Mouse (Mus musculus): ENCODE results near the gene Col23a1.

Gene Col23a1

DNA sequence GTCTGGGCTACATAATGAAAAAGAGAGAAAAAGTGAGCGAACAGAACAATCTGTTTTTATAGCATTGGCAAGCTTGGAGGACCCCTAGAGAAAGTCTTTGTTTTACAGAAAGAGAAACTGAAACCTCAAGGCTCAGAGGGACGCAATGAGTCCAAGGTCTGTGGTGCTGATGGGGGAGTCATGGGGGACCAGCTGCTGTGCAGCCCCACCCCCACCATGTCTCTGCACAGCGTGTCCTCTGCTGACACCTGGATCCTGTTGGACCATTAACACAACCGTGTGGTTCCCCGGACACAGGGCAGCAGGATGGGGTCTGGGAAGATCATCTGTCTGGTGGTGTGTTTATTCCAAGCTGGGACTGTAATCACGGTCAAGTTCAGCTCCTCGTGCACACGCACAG is 142.2 kb downstream of the Col23a1 start:
- no peak for DNase-seq (ENCODE audit: low read depth)

DNA sequence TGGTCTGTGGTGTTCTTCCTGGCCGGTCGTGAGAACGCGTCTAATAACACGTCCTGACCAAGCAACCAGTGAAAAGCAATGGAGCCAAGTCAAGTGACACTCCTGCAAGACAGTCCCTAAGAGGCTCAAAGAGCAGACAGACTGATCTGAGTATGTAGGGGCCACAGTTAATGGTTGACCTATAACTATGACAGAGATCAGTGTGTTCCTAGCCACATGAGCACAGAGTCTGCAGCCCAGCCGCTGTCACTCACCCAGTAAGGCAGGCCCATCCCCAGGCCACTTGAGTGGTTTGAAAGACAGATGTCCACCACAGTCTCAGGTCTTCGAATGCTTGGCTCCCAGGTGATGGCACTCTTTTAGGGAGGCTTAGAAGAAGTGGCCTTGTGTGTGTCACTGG is 152.3 kb downstream of the Col23a1 start:
- no peak for DNase-seq (ENCODE audit: low read depth)

DNA sequence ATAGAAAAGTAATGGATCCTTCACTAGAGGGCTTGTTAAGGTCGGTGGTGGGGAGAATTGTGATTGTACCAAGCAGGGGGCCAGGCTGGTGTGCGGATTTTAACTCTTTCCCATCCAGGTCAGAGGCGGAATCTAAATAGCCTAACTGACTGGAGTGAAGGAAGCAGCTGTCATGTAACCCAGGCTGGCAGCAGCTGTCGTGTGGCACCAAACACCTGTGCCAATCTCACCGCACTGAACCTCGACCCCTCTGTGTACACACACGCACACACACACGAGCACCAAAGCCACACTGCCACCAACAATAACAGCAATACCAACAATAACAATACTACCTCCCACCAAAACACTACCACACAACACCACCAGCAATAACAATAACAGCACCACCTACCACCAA is 152.9 kb downstream of the Col23a1 start:
- DNase-seq (ENCODE audit: low read depth) = no peak

GRCm38 (mm10) chr11:51443818-51444217 is 154.1 kb downstream of the Col23a1 start:
- DNase-seq (ENCODE audit: low read depth) = no peak

DNA sequence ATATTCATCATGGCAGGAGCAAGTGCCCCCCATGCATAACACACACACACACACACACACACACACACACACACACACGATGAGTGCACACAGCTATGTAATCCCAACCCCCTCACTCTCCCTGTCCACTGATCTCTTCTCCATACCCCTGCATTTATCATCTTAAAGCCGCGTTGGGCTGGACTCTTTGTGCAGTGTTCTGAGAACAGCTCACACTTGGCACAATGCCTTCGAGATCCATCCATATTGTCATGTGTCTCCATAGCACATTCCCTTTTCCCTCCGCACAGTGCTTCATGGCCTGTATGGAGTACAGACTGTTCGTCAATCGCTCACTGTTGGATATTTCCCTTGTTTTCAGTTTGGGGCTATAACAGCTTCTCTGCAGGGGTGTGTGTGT is 154.9 kb downstream of the Col23a1 start:
- no peak for DNase-seq (ENCODE audit: low read depth)

DNA sequence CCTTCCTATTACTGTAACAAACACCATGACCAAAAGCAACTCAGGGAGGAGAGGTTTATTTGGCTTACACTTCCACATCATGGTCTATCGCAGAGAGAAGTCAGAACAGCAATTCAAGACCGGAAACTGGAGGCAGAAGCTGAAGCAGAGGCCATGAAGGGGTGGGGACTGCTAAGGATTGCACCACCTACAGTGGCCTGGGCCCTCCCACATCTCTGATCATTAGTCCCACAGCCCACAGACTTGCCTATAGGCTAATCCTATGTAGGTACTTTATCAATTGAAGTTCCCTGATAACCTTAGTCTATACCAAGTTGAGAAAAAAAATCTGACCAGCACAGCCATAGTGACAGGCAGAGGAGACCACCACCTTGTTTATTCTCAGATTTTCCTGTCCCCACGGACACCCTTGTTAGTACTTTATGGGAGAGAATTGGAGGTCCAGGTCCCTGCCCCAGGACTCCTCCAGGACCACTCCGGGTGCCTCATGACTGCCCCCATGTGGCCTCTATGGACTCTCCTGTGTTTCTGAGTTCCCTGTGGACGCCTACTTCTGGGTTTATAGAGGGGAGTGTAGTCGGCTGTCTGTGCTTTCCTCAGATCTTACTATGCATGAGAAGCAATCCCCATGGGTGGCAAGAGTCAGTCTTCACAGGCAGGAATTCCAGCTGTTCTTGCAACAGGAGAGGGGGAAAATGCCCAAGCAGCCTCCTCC is 157.1 kb downstream of the Col23a1 start:
- DNase-seq (ENCODE audit: low read depth) = no peak

- DNase-seq (ENCODE audit: low read depth) = no peak
These were observed 158.5 kb downstream of the Col23a1 start for GRCm38 (mm10) chr11:51448256-51448655.

- no peak for DNase-seq (ENCODE audit: low read depth)
These were observed 159.0 kb downstream of the Col23a1 start for GRCm38 (mm10) chr11:51448680-51449079.

DNA sequence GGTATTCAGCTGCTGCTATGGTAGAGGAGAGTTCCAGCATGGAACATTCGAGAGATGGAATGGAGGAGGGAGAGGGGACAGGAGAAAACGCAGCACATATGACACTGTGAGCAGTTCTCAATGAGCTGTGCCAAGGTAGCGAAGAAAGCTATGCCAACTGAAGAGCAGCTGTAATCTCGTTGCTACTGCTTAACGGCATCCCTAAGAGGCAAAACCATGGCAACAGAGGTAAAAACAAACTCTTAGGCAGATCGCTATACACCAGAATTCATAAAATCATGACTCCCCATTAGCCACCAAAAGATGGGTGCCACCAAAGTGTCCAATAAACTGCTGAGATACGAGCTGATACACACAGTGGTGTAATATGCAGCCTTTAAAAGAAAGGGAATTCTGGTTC is 160.2 kb downstream of the Col23a1 start:
- no peak for DNase-seq (ENCODE audit: low read depth)

DNA sequence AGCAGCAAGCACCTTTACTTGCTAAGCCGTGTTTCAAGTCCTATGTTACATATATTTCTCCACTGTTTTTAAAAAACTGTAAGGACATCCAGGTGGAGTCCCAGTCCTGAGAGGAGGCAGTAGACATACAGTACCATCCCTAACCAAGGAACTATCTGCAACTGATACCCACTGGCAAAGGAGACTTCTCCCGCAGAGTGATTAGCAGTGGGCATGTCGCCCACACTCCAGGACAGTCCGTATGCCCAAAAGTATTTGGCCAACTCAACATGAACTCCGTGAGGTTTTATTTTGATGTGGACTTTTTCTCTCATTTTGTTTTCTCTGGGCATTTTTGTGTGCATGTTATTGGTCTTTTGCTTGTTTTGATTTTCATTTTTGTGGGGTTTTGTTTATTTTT is 161.6 kb downstream of the Col23a1 start:
- no peak for DNase-seq (ENCODE audit: low read depth)

- no peak for DNase-seq (ENCODE audit: low read depth)
These were observed 162.2 kb downstream of the Col23a1 start for GRCm38 (mm10) chr11:51451925-51452324.

GRCm38 (mm10) chr11:51453742-51454141 is 164.0 kb downstream of the Col23a1 start:
- no peak for DNase-seq (ENCODE audit: low read depth)

DNA sequence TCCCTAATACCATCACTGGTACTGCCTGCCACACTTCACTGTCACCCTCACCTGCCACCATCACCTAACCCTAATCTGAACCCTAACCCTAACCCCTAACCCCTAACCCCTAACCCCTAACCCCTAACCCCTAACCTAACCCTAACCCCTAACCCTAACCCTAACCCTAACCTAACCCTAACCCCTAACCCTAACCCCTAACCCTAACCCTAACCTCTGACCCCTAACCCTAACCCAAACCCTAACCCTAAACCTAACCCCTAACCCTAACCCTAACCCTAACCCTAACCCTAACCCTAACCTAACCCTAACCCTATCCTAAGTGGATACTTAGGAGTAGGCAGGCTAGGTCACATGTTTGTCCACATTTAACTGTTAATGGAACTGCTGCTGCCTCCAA is 165.8 kb downstream of the Col23a1 start:
- peak; percentile 8 for DNase-seq (ENCODE audit: low read depth)

DNA sequence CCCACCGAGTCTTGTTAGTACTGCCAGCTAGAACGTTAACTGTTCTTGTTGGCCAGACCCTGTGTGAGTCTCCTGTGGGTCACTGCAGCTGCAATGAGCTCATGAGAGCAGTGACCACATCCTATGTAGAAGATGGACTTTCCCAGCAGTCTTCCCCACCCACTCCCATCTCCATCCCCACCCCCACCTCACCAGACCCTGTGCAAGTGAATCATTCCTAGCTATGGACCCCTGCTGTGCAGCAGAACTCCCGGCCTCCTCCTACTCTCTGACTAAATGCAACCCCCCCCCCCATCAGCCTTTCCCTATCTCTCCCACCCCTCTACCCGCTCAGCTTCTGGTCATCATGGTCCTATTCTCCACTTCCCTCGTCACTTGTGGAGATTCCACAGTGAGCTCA is 167.9 kb downstream of the Col23a1 start:
- no peak for DNase-seq (ENCODE audit: low read depth)

GRCm38 (mm10) chr11:51458649-51459048 is 168.9 kb downstream of the Col23a1 start:
- DNase-seq (ENCODE audit: low read depth) = no peak

GRCm38 (mm10) chr11:51459569-51460043 is 169.9 kb downstream of the Col23a1 start:
- DNase-seq (ENCODE audit: low read depth) = no peak

DNA sequence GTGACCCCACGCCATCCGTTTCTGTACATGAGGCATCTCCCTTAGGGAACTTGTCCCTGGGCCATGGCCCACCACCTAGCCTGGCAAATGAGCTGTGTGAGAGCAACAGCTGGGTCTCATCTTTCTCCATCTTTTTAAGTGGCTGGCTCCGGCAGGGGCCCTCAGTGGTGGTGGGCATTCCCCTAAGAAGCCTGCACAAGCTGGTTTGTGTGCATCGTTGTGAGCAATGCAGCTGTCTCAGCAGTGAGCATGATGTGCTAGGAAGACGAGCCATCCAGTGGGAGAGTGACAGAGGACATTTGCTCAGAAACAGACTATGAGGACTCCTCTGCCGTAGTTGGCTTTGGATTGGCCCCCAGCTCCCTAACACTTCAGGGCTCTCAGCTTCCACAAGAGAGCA is 179.0 kb downstream of the Col23a1 start:
- no peak for DNase-seq (ENCODE audit: low read depth)

DNA sequence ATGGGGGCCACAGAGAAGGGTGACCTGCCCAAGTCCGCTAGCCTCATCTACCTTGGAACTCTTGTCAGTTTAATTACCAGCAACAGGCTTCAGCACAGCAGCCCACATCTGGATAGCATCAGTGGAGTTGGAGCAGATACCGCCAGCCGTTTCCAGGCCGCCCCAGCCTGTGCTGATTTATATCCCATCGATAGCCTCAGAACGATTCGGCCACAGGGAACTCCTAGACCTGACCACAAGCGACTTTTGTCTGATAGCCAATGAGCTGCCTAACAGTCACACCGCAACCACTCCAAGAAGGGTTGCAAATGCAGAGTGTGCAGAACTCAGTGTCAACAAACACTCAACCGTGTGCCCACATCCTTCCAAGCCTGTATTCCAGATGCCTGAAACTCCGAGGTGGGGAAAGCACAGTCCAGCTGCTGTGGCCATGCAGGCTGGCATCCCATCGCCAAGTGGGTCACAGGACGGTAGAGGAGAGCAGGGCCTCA is 179.7 kb downstream of the Col23a1 start:
- DNase-seq (ENCODE audit: low read depth) = no peak

GRCm38 (mm10) chr11:51470383-51471144 is 180.8 kb downstream of the Col23a1 start:
- DNase-seq (ENCODE audit: low read depth) = no peak

DNA sequence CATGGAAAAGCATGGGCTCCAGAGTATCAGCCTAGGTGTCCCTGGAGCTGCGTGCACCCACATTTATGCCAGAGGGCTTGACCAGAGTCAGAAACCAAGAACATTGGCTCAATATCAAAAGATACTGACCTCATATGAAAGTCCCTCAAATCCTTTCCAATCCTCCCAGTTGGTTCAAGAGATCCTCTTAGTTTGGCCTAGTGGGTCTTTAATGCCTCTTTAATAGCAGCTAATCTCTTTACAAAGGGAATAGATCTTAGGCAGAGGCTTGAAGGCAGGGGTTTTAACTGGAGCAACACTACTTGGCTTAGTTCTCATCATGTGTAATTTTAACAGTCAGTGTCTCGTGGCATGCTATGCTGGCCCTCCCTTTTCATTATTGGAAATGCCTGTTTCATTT is 184.0 kb downstream of the Col23a1 start:
- no peak for DNase-seq (ENCODE audit: low read depth)

DNA sequence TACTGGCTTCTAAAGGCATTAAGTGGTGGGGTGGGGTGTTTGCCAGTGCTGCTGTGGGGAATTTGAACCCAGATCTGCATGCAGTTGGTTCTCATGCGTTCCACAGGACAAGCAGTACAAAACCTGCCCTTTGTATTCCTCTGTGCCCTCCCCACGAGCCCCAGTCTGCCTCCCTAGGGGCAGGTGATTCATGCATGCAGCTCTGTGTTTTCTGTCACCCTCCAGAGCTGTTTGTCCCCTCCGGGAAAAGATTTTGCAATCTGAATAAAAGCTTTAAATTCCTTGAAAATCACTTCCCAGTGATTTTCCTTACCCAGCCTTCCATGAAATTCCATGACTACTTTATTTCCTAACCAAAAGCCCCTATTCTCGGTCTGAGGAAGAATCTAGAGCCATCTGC is 186.8 kb downstream of the Col23a1 start:
- no peak for DNase-seq (ENCODE audit: low read depth)

DNA sequence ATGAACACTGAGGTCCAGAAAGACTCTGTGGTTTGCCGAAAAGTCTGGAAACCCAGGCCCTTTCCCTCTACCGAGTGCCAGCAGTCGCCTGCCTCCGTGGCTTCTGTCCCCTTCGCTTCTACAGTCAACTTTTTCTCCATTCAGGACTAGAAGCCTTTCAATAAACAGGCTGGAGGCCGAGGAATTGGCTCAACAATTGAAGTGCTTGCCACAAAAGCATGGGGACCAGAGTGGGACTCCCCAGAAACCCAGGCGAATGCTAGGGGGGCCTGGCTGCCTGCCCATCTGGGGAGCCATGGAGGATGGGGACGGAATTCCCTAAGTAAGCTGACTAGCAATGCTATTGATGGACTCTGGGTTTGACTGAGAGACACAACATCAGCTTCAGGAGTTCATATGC is 187.9 kb downstream of the Col23a1 start:
- DNase-seq (ENCODE audit: low read depth) = no peak

DNA sequence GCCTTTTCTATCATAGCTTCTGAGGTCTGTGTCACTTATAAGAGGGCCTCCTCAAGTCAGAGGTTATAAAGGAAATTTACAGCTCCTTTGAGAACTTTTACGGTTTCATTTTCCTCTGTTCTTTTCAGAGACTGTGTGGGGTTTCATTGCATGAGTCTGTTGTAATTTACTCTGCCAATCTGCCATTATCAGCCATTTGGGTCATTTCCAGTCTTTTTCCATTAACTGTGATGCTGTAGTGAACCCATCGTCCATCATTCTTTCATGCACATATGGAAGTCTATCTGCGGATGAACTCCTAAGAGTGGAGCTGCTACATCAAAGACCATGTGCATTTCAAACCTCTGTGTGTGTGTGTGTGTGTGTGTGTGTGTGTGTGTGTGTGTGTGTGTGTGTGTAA is 192.5 kb downstream of the Col23a1 start:
- DNase-seq (ENCODE audit: low read depth) = no peak
